Mouse (Mus musculus) frontal cortex, postnatal 10 days (tissue): Measurements from ENCODE around the gene 1700069L16Rik.

Experiments
- DNase-seq, 2 experiments: peaks; one replicate each; pipeline ENCODE4 v3.0.0; 2022; ENCODE audit warnings: low spot score in 2 of 2, mixed read lengths in 1 of 2

The 1700069L16Rik gene

DNA sequence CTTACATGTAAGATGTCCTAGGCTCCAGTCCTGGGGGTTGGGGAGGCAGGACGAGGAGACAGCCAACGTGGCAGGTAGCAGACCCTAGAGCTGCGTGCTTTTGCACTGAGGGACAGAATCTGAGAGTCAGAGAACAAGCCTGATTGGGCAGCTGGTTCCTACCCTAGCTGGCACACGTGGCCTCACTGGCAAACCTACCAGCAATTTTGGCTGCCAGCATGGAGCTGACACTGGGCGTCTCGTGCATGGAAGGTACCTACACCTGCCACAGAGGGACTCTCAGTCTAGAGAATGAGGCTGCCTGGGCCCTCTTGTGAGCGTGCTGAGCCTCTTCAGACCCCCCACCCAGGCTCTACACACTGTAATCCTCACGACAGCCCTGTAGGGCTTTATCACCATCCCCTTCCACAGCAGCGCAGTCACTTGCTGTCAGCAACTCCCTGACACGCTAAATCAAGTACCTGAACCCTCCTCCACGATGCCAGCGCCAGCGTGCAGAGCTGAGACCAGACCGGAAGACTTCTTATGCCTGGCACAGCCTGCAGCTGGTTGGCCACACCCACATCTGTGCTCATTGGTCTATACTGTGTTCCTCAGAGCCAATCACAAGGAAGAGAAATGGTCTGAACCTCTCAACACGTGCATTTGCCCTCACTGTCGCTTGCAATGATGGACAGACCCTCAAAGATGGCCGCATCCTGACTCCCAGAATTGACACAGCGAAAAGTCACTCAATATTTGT is 81.3 kb downstream of the 1700069L16Rik start:
- DNase-seq, result peak; percentile 66 to 69
